Mouse (Mus musculus) A20 (cell line): ENCODE data around the gene Arpp21.

Experiments
- DNase-seq: peaks from one replicate; pipeline ENCODE4 v3.0.0-alpha.2; 2011; ENCODE audit warnings: low read depth, low spot score

Arpp21 gene

DNA sequence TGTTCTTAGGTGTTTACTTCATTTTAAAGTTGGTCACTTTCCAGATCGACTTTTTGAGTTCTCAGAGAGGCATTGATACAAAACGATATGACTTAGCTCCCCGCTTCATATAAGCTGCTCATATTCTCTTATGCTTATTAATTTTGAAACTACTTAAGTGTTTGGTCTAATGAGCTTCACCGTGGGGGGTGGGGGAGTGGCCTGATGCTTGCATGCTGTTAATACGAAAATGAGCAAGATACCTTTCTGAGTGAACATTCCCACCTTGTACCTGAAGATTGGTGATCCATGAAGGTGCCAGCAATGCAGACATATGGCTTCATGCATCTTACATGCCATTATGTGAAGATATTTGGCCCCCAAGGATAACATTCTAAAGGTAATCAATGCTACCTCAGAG is 4.4 kb downstream of the Arpp21 start:
- DNase-seq, result no peak

DNA sequence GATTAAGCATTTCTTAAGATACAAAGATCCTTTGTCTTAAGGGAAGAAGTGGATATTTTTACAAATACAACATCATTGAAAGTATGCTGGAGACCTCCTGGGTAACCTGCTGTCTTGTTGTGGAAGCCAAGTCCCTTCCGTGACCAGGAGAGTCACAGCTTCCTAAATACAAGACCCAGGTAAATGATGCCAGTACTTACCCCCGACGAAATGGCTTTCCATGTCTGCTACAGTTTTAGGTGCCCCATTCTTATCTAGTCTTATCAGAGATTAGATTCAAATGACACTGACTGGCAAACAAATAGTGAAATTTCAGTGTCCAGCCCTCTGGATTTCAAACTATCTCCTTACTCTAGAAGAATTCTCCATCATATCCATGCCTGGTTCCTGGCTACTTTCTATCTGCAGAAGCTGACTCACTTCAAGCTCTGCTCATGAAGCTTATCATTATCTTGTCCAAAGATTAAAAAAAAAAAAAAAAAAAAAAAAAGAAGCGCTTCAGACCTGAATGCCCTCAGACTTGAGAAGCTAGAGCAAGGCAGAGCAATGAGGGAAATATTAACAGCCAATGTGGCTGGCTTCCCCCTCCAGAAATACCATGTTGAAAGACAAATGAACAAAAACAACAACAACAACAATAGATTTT is 4.9 kb downstream of the Arpp21 start:
- DNase-seq, result no peak

DNA sequence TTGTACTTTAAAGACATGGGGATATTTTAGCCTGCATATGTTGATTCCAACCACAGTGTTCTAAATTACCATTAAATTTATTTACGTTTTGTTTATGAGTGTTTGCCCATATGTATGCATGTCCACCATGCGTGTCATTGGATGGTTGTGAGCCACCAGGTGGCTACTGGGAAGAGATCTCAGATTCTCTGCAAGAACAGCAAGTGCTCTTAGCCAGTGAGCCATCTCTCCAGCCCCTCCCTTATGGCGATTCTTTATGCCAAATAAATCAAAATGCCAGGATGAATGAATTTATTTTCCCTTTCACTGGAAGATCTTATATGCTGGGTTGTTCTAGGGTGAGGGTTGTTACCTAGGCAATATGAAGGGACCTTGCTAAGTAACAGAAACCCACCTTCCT is 7.3 kb downstream of the Arpp21 start:
- DNase-seq, result no peak

DNA sequence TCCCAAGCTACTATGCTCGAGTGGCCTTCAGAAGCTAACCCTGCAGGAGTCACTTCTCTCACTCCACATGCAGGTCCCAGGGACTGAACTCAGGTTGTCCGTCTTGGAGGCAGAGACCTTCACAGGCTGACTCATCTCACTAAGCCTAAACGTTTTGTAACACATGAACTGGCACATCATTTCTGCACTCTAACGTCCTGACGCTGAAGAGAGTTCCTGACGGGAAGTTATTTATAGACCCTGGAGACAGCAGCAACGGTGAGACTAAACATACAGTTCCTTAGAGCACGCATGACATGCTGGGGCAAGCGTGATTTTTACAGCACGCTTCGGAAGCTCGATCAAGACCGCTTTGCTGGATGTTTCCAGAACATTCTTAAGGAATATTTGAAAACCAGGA is 8.6 kb downstream of the Arpp21 start:
- no peak for DNase-seq

DNA sequence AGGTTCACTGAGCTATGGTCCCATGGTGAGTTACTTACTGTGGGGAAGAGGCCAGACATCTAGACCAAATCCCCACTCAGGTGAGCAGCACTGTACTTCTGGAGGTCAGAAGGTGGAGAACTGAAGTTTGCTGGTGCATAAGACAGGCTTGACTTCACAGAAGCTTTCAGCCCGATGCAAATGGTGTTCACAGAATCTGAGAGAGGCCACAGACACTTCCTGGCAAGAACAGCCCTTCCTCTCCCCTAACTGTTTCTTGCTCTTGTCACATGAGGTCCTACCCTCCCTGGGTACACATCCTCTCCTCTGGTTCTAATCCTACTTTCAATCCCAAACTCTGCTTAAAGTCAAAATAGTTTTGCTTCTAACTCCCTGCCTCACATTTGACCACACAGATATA is 9.2 kb downstream of the Arpp21 start:
- DNase-seq, result no peak

DNA sequence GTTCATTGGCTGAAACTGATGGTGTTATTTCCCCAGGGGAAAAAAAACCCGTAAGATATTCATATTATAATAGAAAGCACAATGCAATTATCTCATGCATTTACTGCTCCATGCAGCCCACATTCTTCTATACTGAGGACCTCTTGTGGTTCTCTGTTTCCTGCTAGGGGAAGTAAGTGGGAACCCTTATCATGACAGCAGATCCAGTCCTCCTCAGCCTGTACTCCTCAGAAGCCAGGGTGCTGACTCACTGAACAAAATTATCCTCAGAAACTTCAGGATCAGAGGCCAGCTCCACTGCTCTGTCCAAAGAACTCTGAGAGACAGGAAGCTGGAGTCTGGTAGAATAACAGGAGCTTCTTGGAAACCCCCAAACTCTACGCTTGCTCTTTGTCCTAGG is 10.7 kb downstream of the Arpp21 start:
- no peak for DNase-seq

DNA sequence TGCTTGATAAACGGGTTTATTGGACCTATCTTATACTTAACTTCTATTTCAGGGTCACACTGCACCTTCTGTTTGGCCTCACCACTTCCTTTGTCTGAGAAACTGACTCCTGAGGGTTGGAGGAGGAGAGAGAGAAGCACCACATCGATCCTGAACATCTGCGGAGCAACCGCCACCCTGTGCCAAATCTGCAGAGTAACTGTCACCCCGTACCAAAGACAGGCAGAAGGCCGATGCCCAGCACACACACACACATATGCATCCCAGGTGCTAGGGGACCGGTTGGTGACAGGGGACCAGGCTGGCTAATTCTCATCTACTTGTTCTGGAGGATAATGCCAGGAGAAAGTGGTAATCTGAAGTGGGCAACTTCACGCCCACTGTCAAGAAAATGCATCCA is 16.4 kb downstream of the Arpp21 start:
- no peak for DNase-seq

DNA sequence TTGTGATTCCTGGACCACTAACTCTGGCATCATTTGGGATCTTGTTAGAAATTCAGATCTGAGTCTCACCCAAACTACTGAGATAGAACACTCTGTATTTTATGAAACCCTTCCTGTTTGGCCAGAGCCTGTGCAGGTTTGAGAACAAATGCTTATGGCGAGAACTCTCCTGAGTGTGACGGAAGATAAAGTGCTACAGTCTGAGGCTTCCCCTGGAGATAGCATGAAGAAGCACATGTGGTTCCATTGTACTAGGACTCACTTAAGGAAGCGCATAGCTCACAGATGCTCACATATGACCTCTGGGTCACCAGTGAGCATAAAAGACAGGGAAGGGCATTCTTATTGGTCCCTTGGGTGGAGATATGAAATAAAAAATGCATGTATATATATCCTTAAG is 17.5 kb downstream of the Arpp21 start:
- no peak for DNase-seq

DNA sequence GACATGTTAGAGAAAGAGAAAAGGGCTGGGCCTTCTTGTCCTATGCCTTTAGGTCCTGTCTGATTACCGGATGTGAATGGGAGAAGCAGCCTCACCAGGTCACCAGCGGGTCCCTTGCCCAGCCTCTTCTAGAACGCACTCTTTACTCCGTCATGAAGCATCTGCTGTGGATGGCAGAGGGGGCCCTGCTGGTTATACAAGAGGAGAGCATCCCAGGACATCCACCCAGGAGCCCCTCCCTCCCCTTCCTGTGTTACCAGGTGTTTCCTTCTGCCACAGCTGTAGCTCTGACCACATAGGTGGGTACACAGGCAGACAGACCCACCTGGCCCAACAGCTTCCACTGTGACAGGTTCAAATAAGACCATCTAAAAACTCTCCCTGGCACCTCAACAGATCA is 18.6 kb downstream of the Arpp21 start:
- no peak for DNase-seq

DNA sequence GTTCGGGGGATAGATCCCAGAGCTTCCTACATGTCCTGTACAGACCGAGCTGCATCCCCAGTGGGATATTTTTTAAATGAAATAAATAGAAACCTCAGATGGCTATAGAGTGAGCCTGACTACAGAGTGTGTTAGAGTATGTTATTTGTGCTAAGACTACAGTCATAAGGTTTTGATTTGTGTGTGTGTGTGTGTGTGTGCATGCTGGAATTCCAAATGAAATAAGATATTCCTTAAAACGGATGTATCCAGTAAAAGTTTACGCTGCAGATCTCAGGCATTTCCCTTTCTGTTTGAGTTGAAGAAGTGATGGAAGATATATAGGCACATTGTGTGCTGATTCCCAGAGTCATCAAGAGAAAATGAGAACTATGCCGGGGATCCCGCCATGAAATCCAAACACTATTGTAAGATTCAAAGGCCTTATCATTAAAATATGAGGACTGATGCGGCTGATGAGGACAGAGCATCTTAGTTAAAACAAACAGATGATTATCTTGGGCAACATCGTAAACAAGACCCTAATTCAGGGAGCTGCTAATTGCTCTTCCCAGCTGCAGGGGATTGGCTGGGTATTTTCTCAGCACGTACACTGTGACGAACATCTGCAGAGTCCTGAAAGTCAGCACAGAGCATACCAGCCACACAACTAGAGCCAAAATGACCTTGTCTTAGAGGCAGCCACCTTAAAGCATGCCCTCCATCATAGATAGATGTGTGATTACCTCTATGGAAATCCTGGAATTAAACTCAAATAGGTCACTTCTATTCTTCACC is 20.5 kb downstream of the Arpp21 start:
- no peak for DNase-seq

DNA sequence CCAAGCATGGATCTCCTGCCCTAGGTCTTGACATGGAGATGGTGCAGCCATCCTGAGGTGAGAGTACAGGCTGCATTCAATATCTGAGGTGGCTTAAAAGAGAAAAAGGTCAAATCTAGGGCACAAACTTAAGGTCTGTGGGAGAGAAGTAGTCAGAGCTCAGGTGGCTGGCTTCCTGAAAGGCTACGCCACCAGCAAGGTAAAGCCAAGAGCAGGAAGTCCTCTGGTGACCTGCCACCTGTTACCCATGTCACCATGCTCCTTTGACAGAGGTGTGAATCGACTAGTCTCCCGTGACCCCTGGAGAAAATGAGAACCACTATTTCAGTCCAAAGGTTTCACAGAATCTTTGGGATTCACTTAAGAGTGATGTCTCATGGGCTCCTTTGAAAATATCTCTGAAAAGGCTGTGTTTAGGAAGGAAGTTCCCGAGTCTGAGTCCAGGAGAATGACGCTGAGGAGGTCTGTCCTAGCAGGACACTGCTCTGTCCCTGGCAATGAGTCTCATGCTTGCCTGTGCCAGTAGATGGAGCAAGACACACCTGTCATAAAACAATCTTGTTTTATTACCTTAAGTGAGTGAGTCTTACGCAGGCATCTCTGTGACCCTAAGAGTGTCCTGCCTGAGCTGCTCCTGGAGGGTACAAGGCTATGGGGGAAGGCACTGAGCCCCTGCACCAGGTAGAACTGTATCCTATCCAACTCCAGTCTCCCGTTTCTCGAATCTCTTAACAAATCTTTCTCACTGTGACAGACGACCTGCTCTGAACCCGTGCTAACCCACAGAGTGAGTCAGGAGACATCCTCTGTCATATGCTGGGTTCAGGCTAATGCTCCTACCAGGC is 22.1 kb downstream of the Arpp21 start:
- DNase-seq, result no peak

DNA sequence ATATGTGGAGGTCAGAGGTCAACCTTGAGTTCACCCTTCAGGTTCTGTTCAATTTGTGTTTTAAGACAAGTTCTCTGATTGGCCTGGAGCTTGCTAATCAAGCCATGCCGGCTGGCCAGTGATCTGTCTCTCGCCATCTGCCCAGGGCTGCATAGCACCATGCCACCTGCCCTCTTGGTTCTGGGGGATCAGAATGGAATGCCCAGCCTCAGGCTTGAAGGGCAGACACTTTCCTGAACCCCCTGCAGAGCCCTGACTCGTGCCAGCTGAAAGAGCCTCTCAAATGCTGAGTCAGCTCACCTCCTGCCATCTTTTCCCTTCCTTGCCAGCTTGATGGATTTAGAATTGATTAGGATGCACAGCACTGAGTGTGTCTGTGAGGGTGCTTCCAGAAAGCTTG is 25.9 kb downstream of the Arpp21 start:
- DNase-seq, result no peak

DNA sequence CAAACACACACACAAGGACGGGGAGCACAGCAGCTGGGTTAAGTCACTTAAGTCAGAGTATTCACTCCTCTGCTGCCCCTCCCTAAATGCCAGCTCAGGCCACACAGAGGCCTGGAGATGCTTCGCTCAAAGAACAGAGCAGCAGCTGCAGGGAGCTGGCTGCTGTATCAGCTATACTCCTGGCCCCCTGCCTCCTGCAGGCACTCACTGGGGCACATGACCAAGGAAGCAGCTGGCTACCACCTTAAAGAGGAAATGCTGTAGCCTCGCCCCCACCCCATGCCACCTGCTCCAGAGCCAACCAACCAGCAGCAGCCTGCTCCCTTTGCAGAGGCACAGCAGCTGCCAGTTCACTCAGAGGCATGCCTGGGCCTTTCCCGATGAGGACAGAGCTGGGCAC is 28.0 kb downstream of the Arpp21 start:
- no peak for DNase-seq

DNA sequence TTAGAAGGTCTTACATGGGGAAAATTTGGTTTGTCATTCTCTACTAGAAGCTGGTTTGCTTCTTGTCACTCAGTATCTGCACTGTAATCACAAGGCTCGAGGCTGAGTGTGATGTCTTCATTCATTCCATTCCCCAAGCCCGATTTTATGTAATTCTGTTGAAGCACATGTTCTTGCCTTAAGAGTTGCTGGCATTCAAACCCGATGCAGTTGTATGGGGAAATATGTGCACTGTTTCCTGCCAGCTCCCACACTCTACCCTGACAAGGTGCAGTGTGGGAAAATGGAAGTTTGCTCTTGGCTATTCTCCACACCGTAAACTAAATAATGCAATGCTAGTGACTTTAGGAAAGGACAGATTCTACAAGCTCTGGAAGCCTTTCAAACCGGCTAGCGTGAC is 37.4 kb downstream of the Arpp21 start:
- no peak for DNase-seq

DNA sequence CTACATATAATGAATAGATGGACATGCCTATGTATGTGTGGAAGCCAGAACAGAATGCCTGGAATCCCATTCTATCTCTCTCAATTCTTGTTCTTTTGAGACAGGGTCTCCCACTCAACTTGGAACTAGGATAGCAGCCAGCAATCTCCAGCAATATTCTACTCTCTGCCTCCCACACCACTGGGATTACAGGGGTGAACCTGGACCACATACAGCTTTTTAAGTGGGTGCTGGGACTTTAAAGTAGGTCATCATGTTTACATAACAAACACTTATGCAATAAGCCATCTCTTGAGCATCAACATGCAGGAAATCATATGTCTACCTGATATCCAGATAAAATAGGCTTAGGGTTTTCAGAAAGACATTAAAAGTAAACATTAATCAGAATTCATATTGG is 41.7 kb downstream of the Arpp21 start:
- no peak for DNase-seq

DNA sequence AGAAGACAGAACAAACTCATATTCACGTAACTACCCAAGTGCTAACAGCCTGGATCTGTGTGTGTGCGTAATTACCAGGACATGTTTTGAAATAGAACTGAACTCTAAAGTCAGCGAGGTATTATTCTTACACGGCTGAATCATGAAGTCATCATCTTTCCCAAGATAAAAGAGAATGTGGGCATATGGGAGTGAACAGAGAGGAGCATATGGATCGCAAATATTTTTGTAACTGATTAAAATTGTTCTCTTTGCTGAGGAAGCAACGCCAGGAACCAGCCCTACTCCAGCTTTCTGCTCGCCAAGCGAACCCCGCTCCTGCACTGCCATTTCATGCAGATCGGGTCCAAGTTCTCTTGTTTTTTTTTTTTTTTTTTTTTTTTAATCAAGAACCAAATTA is 46.3 kb downstream of the Arpp21 start:
- DNase-seq, result no peak

DNA sequence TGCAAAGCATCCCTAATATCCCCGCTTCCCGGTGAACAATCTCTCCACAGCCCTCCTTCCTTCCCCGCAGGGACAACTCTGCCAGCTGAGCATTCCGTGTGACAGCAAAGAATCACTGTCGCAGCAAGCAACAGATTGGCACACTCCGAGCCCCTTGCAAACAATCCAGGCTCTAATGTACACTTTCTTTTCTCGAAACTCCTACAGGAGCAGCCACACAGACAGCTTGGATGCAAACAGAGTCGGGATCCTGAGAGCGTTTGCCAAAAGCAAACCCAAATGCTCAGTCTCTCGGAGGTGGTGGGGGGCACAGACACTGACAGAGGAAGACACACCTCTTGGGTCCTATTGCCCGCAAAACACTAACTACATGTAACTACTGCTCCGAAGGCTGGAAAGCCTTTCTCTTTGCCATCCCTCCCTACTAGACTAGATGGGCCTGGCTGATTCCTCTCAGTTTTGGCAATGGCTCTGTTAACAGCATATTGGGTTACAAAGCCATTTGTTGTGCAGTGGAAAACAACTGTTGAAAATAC is 47.3 kb downstream of the Arpp21 start:
- DNase-seq, result no peak

DNA sequence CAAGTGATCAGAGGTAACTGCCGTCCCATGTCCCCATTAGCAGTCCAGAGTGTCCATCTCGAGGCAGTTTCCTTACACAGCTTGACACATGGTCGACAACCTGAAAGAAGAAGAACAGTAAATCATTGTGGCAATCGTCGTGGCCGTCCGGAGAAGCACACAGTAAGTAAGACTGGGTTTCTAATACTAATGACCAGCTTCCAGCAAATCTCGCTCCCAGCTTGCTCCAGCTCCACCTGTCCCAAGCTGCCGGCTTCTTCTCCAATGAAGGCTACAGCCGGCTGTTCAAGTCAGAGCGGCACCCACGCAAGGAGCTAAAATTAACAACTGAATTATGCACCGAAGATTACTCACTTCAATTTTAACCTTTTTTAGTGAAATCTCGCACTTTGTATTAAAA is 48.1 kb downstream of the Arpp21 start:
- no peak for DNase-seq

DNA sequence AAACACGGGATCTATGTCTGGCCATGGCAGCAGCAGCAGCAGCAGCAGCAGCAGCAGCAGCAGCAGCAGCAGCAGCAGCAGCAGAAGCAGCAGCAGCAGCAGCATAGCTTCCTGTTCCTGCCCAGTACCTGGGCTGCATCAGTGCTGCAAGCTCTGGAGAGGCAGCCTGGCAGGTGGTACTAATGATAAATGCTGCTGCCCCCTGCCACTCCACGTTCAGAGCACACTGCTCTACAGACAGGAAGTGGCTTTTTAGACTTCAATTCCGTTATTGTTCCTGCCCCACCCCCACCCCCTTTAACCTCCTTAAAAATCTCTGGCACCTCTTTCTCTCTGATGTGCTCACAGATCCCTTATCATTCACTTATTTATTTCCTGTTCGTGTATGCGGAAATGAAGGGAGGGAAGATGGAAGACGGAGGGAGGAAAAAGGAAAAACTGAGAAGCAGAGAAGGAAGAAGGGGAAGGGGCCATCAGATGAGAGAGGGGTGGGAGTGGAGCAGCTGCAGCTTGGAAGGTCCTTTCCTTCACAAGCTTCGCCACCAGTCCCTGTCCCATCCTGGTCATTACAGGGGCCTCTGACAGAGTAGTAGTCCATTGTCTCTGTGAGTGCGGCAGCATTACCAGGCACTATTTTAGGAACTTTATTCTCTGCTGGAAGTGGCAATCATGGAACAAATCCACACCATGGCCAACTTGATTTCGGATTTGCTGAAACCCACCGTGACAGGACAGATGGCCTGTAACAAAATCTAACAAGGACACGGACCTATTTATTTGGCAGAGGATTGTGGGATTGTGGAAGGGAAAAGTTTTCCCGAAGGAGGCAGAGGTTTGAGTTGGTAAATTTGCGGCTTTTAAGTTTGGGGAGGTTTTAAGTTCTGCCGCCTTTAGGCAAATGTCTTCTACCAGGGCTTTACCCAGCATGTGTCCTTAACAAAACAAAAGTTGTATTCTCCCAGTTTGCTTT is 49.1 kb downstream of the Arpp21 start:
- no peak for DNase-seq

DNA sequence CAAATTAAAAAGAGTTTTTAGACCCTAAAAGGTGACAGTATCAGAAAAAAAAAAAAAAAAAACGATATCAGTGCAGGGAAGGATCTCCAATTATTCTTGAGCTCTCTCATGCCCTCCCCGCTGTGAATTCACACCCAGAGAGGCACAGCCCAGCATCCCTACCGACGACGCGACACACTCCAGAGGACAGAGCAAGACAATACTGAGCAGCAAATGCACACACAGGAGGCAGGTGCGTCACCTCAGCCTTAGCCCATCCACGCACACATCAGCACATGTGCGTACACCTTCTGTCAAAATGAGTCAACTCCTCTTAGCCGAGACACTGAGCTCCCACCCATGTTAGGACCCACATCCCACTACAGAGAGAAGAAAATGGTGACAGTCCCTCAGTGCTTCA is 50.0 kb downstream of the Arpp21 start:
- no peak for DNase-seq

DNA sequence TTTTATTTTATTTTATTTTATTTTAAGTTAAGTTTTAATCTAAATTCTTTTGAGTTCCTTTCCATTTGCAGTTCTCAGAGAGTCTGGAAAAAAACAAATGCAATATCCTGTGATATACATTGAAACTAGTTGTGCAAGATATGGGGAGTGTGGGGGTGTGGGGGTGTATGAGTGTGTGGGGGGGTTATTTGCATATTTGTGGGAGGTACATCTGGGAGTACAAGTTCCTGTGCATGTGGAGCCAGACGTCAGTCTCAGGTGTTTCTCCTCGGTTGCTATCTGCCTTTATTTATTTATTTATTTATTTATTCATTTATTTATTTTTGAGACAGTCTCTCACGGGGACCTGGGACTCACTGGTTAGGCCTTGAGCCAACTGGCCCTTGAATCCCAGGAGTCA is 53.0 kb downstream of the Arpp21 start:
- no peak for DNase-seq
